In genomic region chr10:50903846-50904763, GRCm38 (mm10) we compare ENCODE assay signal across 13 mouse cellular contexts. TPM values are rescaled to one million over a fixed set of nuclear protein-coding genes. Genes with fewer than 3 reads are reported as not detected.
A peak's percentile ranks its signal among the peaks of the same experiment; 100 is the strongest.
DNase-seq lines count a peak whose midpoint lies in the region; ATAC-seq and TF ChIP-seq lines count a peak whose summit lies in the region.
"Had no signal": no experiment of that assay in that cellular context is flagged by ENCODE, and none has a peak within 500 bp of the region (broad histone marks: within the 10 kb centered on the region; RNA-seq: fewer than 3 reads in every experiment).

No protein-coding gene starts in this region.

- peak; percentile 50 for DNase-seq in hindbrain, embryonic 10.5 days (ENCODE audit: low spot score)
- no peak for DNase-seq in frontal cortex, adult 2 months (ENCODE audit: extremely low spot score in 1 of 2, low spot score in 1 of 2)
- DNase-seq in ovary, postnatal 14 days (ENCODE audit: low spot score), result no peak
- DNase-seq in frontal cortex, postnatal 36 days (ENCODE audit: low spot score in 2 of 2), result no peak

- H3K4me3 ChIP-seq in hindbrain, embryonic 10.5 days, result no peak overlapping the region
- no peak overlapping the region for H3K4me3 ChIP-seq in hindbrain, embryonic 12.5 days
- H3K4me3 ChIP-seq in E14TG2a.4 (replicated peaks; ENCODE audit: low read length), result peak overlapping the region; percentile 50
- no peak overlapping the region for H3K4me3 ChIP-seq in embryonic facial prominence, embryonic 12.5 days
- H3K4me3 ChIP-seq in limb, embryonic 12.5 days (replicated peaks), result no peak overlapping the region
- H3K4me3 ChIP-seq: lung, embryonic 15.5 days had no signal

- no peak overlapping the region for H3K27ac ChIP-seq in hindbrain, embryonic 10.5 days
- H3K27ac ChIP-seq in hindbrain, embryonic 12.5 days, result no peak overlapping the region
- H3K27ac ChIP-seq in embryonic facial prominence, embryonic 12.5 days, result no peak overlapping the region
- no peak overlapping the region for H3K27ac ChIP-seq in limb, embryonic 12.5 days
- H3K27ac ChIP-seq: lung, embryonic 15.5 days had no signal

- no peaks in the 10 kb centered on the region for H3K36me3 ChIP-seq in hindbrain, embryonic 10.5 days
- no peaks in the 10 kb centered on the region for H3K36me3 ChIP-seq in hindbrain, embryonic 12.5 days
- H3K36me3 ChIP-seq in E14TG2a.4 (ENCODE audit: insufficient read depth, low read length), result no peaks in the 10 kb centered on the region
- no peaks in the 10 kb centered on the region for H3K36me3 ChIP-seq in embryonic facial prominence, embryonic 12.5 days
- H3K36me3 ChIP-seq in limb, embryonic 12.5 days, result no peaks in the 10 kb centered on the region
- H3K36me3 ChIP-seq: lung, embryonic 15.5 days had no signal

- no peak for ATAC-seq in hindbrain, embryonic 12.5 days (ENCODE audit: low FRiP score)
- ATAC-seq in embryonic facial prominence, embryonic 12.5 days (ENCODE audit: insufficient number of reproducible peaks, insufficient read depth, low FRiP score, low TSS enrichment), result 0 out of 2 replicates have a peak, but pooled peaks have one; percentile 3
- no peak for ATAC-seq in limb, embryonic 12.5 days (ENCODE audit: insufficient number of reproducible peaks, insufficient read depth, low FRiP score, low TSS enrichment, low read depth)

- H3K4me2 ChIP-seq in hindbrain, embryonic 12.5 days (replicated peaks), result no peak overlapping the region
- no peak overlapping the region for H3K4me2 ChIP-seq in embryonic facial prominence, embryonic 12.5 days (replicated peaks)
- H3K4me2 ChIP-seq in limb, embryonic 12.5 days, result peak overlapping the region; percentile 4; the same call in 1 of the 2 replicates
- H3K4me2 ChIP-seq: lung, embryonic 15.5 days had no signal

- no peak for TF ChIP-seq CTCF in E14TG2a.4 (conservative IDR thresholded peaks at IDR 0.05; ENCODE audit: low read length)

- H3K27me3 ChIP-seq in hindbrain, embryonic 10.5 days (ENCODE audit: insufficient read depth, poor library complexity, severe bottlenecking), result peaks cover 100% of the 10 kb centered on the region
- peaks cover 86% of the 10 kb centered on the region for H3K27me3 ChIP-seq in hindbrain, embryonic 12.5 days
- H3K27me3 ChIP-seq in E14TG2a.4 (ENCODE audit: insufficient read depth, low read length), result peaks cover 94% of the 10 kb centered on the region
- H3K27me3 ChIP-seq in embryonic facial prominence, embryonic 12.5 days, result peaks cover 77% of the 10 kb centered on the region
- peaks cover 87% of the 10 kb centered on the region for H3K27me3 ChIP-seq in limb, embryonic 12.5 days

- H3K9ac ChIP-seq in hindbrain, embryonic 12.5 days, result no peak overlapping the region
- H3K9ac ChIP-seq in embryonic facial prominence, embryonic 12.5 days, result no peak overlapping the region
- no peak overlapping the region for H3K9ac ChIP-seq in limb, embryonic 12.5 days (replicated peaks)
- H3K9ac ChIP-seq: lung, embryonic 15.5 days had no signal

- 4% methylated on average over 26 of the region's 26 CpGs for WGBS in hindbrain, embryonic 10.5 days
- WGBS in hindbrain, embryonic 12.5 days, result 4% methylated on average over 26 of the region's 26 CpGs
- WGBS in embryonic facial prominence, embryonic 12.5 days, result 3% methylated on average over 26 of the region's 26 CpGs
- WGBS in limb, embryonic 12.5 days, result 3% methylated on average over 26 of the region's 26 CpGs

- peaks cover 23% of the 10 kb centered on the region for H3K4me1 ChIP-seq in hindbrain, embryonic 10.5 days (replicated peaks)
- peaks cover 7% of the 10 kb centered on the region; the same call in 1 of the 2 replicates for H3K4me1 ChIP-seq in hindbrain, embryonic 12.5 days
- H3K4me1 ChIP-seq in E14TG2a.4 (replicated peaks; ENCODE audit: low read depth, low read length), result peaks cover 42% of the 10 kb centered on the region
- H3K4me1 ChIP-seq in embryonic facial prominence, embryonic 12.5 days, result no peaks in the 10 kb centered on the region
- H3K4me1 ChIP-seq in limb, embryonic 12.5 days (replicated peaks), result peaks cover 14% of the 10 kb centered on the region

- no peaks in the 10 kb centered on the region for H3K9me3 ChIP-seq in hindbrain, embryonic 10.5 days
- no peaks in the 10 kb centered on the region for H3K9me3 ChIP-seq in hindbrain, embryonic 12.5 days (replicated peaks)
- H3K9me3 ChIP-seq in E14TG2a.4 (ENCODE audit: low read length), result no peaks in the 10 kb centered on the region
- no peaks in the 10 kb centered on the region for H3K9me3 ChIP-seq in embryonic facial prominence, embryonic 12.5 days
- H3K9me3 ChIP-seq in limb, embryonic 12.5 days, result no peaks in the 10 kb centered on the region
- H3K9me3 ChIP-seq: lung, embryonic 15.5 days had no signal

RNA-seq across cellular contexts. Expression of gene Sim1, which starts 9.6 kb away (rescaled TPM):
- 0.82 and 0.90 TPM in 2 replicates for polyA plus RNA-seq in hindbrain, embryonic 10.5 days (2016; fragmentation: Nextera tagmentation; extraction: Ambion mirVana)
- 1.1 TPM in 2 replicates for polyA plus RNA-seq in hindbrain, embryonic 12.5 days (2016; fragmentation: Nextera tagmentation; extraction: Ambion mirVana)
- 1.7 and 2.4 TPM in 2 replicates for polyA plus RNA-seq in embryonic facial prominence, embryonic 12.5 days (2016; fragmentation: Nextera tagmentation; extraction: Ambion mirVana)
- polyA plus RNA-seq in limb, embryonic 12.5 days (2016; fragmentation: Nextera tagmentation; extraction: Ambion mirVana), result 0.45 and 0.68 TPM in 2 replicates
- 0.02 TPM in 1 of 2 replicates, not detected in the other for polyA plus RNA-seq in frontal cortex, adult 2 months (2012; rRNA removed)
- polyA plus RNA-seq: C2C12; heart, embryonic 16.5 days; large intestine, adult 2 months; lung, embryonic 15.5 days; stomach, embryonic 14.5 days had no signal
